Mouse (Mus musculus): Measurements from ENCODE around the gene Psmc3.

DNA sequence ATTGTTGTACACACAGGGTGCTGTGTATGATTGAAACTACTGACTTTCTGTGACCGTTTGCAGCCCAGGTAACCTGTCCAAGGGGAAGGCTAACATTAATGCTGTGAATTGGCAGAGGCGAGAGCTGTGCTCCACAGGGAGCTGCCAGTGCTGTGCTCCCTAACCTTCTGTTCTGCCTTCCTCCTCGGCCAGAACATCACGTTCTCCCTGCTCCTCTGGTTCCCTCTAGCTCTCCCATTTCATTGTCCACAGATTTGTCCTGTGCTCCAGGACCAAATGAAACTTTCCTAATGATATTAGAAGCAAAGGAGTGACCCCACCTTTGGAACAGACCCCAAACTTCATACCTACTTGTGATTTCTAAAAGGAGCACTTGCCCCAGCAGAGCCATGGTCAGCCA, 38.4 kb upstream of the Psmc3 start:
- no peak for TF ChIP-seq CTCF (IDR thresholded peaks at IDR 0.05; ENCODE audit: control insufficient read depth, insufficient read depth, low read length)
- TF ChIP-seq POLR2A (IDR thresholded peaks at IDR 0.05; ENCODE audit: borderline replicate concordance, control insufficient read depth, low read depth, low read length), result no peak

All from bone marrow, adult 2 months (tissue).